Mouse (Mus musculus) R1 (cell line): ENCODE measurements around the gene Phlpp1.
A peak's percentile ranks its signal among the peaks of the same experiment; 100 is the strongest.

Source experiments
- DNase-seq: peaks from one replicate; pipeline ENCODE4 v3.0.0-alpha.2; 2018; ENCODE audit warnings: low read depth, low spot score

Phlpp1 gene

GRCm38 (mm10) chr1:106193487-106193886 is 21.9 kb downstream of the Phlpp1 start:
- DNase-seq: no peak

GRCm38 (mm10) chr1:106194263-106194662 is 22.7 kb downstream of the Phlpp1 start:
- no peak for DNase-seq

GRCm38 (mm10) chr1:106197991-106198390 is 26.4 kb downstream of the Phlpp1 start:
- no peak for DNase-seq

GRCm38 (mm10) chr1:106199109-106199508 is 27.6 kb downstream of the Phlpp1 start:
- DNase-seq: no peak

- DNase-seq: peak; percentile 84
Measured at GRCm38 (mm10) chr1:106199686-106200085, 28.1 kb downstream of the Phlpp1 start.

GRCm38 (mm10) chr1:106201025-106201424 is 29.5 kb downstream of the Phlpp1 start:
- no peak for DNase-seq

- DNase-seq: no peak
Measured at GRCm38 (mm10) chr1:106201929-106202328, 30.4 kb downstream of the Phlpp1 start.

GRCm38 (mm10) chr1:106203942-106204341 is 32.4 kb downstream of the Phlpp1 start:
- no peak for DNase-seq

GRCm38 (mm10) chr1:106204350-106204749 is 32.8 kb downstream of the Phlpp1 start:
- DNase-seq: peak; percentile 74

GRCm38 (mm10) chr1:106208581-106208980 is 37.0 kb downstream of the Phlpp1 start:
- DNase-seq: no peak

- DNase-seq: no peak
Measured at GRCm38 (mm10) chr1:106210461-106210860, 38.9 kb downstream of the Phlpp1 start.

GRCm38 (mm10) chr1:106211146-106211545 is 39.6 kb downstream of the Phlpp1 start:
- no peak for DNase-seq

- DNase-seq: peak; percentile 58
Measured at GRCm38 (mm10) chr1:106220431-106220830, 48.9 kb downstream of the Phlpp1 start.

GRCm38 (mm10) chr1:106221371-106221770 is 49.8 kb downstream of the Phlpp1 start:
- DNase-seq: peak; percentile 12

GRCm38 (mm10) chr1:106221964-106222363 is 50.4 kb downstream of the Phlpp1 start:
- DNase-seq: peak; percentile 78

GRCm38 (mm10) chr1:106226613-106227012 is 55.1 kb downstream of the Phlpp1 start:
- DNase-seq: no peak

GRCm38 (mm10) chr1:106230313-106230712 is 58.8 kb downstream of the Phlpp1 start:
- DNase-seq: no peak

GRCm38 (mm10) chr1:106231345-106231744 is 59.8 kb downstream of the Phlpp1 start:
- DNase-seq: no peak

- no peak for DNase-seq
Measured at GRCm38 (mm10) chr1:106231805-106232459, 60.4 kb downstream of the Phlpp1 start.

- DNase-seq: no peak
Measured at GRCm38 (mm10) chr1:106232460-106232850, 60.9 kb downstream of the Phlpp1 start.

GRCm38 (mm10) chr1:106236986-106237385 is 65.4 kb downstream of the Phlpp1 start:
- no peak for DNase-seq

- no peak for DNase-seq
Measured at GRCm38 (mm10) chr1:106240116-106240685, 68.6 kb downstream of the Phlpp1 start.

- no peak for DNase-seq
Measured at GRCm38 (mm10) chr1:106241059-106241458, 69.5 kb downstream of the Phlpp1 start.
